ENCODE assay signal across 28 mouse cellular contexts in genomic region chr8:72873411-72873810, GRCm38 (mm10).
"Had no signal": no experiment of that assay in that cellular context is flagged by ENCODE, and none has a peak within 500 bp of the region (broad histone marks: within the 10 kb centered on the region; RNA-seq: fewer than 3 reads in every experiment).

No protein-coding gene starts in this region.

- H3K36me3 ChIP-seq: heart, embryonic 10.5 days; hindbrain, embryonic 10.5 days; hindbrain, embryonic 12.5 days; intestine, embryonic 15.5 days; kidney, embryonic 15.5 days; limb, embryonic 13.5 days; limb, embryonic 15.5 days; liver, embryonic 12.5 days had no signal

- H3K4me3 ChIP-seq: gastrocnemius, adult 2 months; heart, embryonic 10.5 days; heart, embryonic 12.5 days; hindbrain, embryonic 10.5 days; hindbrain, embryonic 12.5 days; intestine, embryonic 15.5 days; kidney, embryonic 15.5 days; layer of hippocampus, adult 2 months; limb, embryonic 13.5 days; limb, embryonic 15.5 days; liver, embryonic 12.5 days had no signal

- H3K27me3 ChIP-seq: heart, embryonic 12.5 days; hindbrain, embryonic 12.5 days; intestine, embryonic 15.5 days; kidney, embryonic 15.5 days; limb, embryonic 13.5 days; limb, embryonic 15.5 days; liver, embryonic 12.5 days had no signal

- H3K4me1 ChIP-seq: heart, embryonic 10.5 days; heart, embryonic 12.5 days; hindbrain, embryonic 10.5 days; hindbrain, embryonic 12.5 days; intestine, embryonic 15.5 days; kidney, embryonic 15.5 days; limb, embryonic 13.5 days; limb, embryonic 15.5 days; liver, embryonic 12.5 days had no signal

- ATAC-seq: hindbrain, embryonic 16.5 days; inflammation-experienced regulatory T-cells, adult 6 months; intestine, embryonic 15.5 days; intestine, postnatal 0 days; liver, embryonic 12.5 days had no signal

- H3K27ac ChIP-seq: gastrocnemius, adult 2 months; heart, embryonic 10.5 days; hindbrain, embryonic 10.5 days; hindbrain, embryonic 12.5 days; hindbrain, embryonic 14.5 days; intestine, embryonic 15.5 days; kidney, embryonic 15.5 days; kidney, postnatal 0 days; layer of hippocampus, adult 2 months; limb, embryonic 13.5 days; limb, embryonic 15.5 days; liver, embryonic 12.5 days; liver, embryonic 14.5 days had no signal

- H3K9ac ChIP-seq: heart, embryonic 12.5 days; hindbrain, embryonic 12.5 days; hindbrain, embryonic 14.5 days; intestine, embryonic 15.5 days; kidney, embryonic 15.5 days; limb, embryonic 13.5 days; limb, embryonic 15.5 days; liver, embryonic 12.5 days; liver, embryonic 14.5 days had no signal

- H3K4me2 ChIP-seq: heart, embryonic 12.5 days; hindbrain, embryonic 12.5 days; hindbrain, embryonic 14.5 days; intestine, embryonic 15.5 days; kidney, embryonic 15.5 days; limb, embryonic 13.5 days; limb, embryonic 15.5 days; liver, embryonic 12.5 days had no signal

- H3K9me3 ChIP-seq: heart, embryonic 10.5 days; hindbrain, embryonic 10.5 days; hindbrain, embryonic 12.5 days; intestine, embryonic 15.5 days; kidney, embryonic 15.5 days; limb, embryonic 13.5 days; limb, embryonic 15.5 days; liver, embryonic 12.5 days had no signal

- DNase-seq: gastrocnemius, adult 2 months; gastrocnemius, postnatal 10 days; gastrocnemius, postnatal 25 days; heart, adult 18-20 months; heart, postnatal 10 days; heart, postnatal 4 days; kidney, adult 18-20 months; kidney, adult 8-10 months; kidney, postnatal 14 days; kidney, postnatal 36 days; layer of hippocampus, postnatal 36 days; left cerebral cortex, postnatal 4 days had no signal
